Mouse (Mus musculus): Measurements from ENCODE around the gene Cyp2b13. TPM values are rescaled to one million over a fixed set of nuclear protein-coding genes. Genes with fewer than 3 reads are reported as not detected.

Cyp2b13 gene
- polyA plus RNA-seq (2015; fragmentation: Illumina TruSeq; extraction: RNeasy Lipid Tissue Mini Kit (QIAGEN cat#74804); ENCODE audit: insufficient read depth, low replicate concordance), result not detected

GRCm38 (mm10) chr7:26061197-26061596, at the start of gene Cyp2b13:
TSS of gene Cyp2b13 (plus strand) at chr7:26061497.

Other genes starting within 250 kb of the Cyp2b13 start
- gene Cyp2s1, start 244.6 kb upstream of the Cyp2b13 start, polyA plus RNA-seq (2015; fragmentation: Illumina TruSeq; extraction: RNeasy Lipid Tissue Mini Kit (QIAGEN cat#74804); ENCODE audit: insufficient read depth, low replicate concordance), result 2.3 TPM
- 0.15 TPM for gene Cyp2b10, start 163.9 kb upstream of the Cyp2b13 start, polyA plus RNA-seq (2015; fragmentation: Illumina TruSeq; extraction: RNeasy Lipid Tissue Mini Kit (QIAGEN cat#74804); ENCODE audit: insufficient read depth, low replicate concordance)
- not detected for gene Cyp2b9, start 111.9 kb downstream of the Cyp2b13 start, polyA plus RNA-seq (2015; fragmentation: Illumina TruSeq; extraction: RNeasy Lipid Tissue Mini Kit (QIAGEN cat#74804); ENCODE audit: insufficient read depth, low replicate concordance)
- not detected for gene Vmn1r184, start 198.8 kb downstream of the Cyp2b13 start, polyA plus RNA-seq (2015; fragmentation: Illumina TruSeq; extraction: RNeasy Lipid Tissue Mini Kit (QIAGEN cat#74804); ENCODE audit: insufficient read depth, low replicate concordance)
- not detected for gene Cyp2a4, start 245.7 kb downstream of the Cyp2b13 start, polyA plus RNA-seq (2015; fragmentation: Illumina TruSeq; extraction: RNeasy Lipid Tissue Mini Kit (QIAGEN cat#74804); ENCODE audit: insufficient read depth, low replicate concordance)